Mouse (Mus musculus) macrophage (primary cell): ENCODE data around the gene Mex3b. TPM values are rescaled to one million over a fixed set of nuclear protein-coding genes. Genes with fewer than 3 reads are reported as not detected.

Source experiments
- H3K27ac ChIP-seq: fragments of 350-480 bp; formaldehyde crosslinking; 2 replicates; pipeline ENCODE4 v1.9.0; 2021
- H3K36me3 ChIP-seq: fragments of 350-480 bp; formaldehyde crosslinking; 2 replicates; pipeline ENCODE4 v1.9.0; 2021; ENCODE audit errors: inconsistent target
- H3K4me3 ChIP-seq: fragments of 350-480 bp; formaldehyde crosslinking; 2 replicates; pipeline ENCODE4 v1.9.0; 2021; ENCODE audit errors: inconsistent target
- H3K79me2 ChIP-seq: fragments of 350-480 bp; formaldehyde crosslinking; 2 replicates; pipeline ENCODE4 v1.9.0; 2021; ENCODE audit errors: inconsistent target
- WGBS: methylation state at CpG from one replicate; pipeline ENCODE4 v1.1.7; 2026; ENCODE audit warnings: inconsistent platforms; ENCODE audit not compliant: missing documents; 5-methylcytosine and 5-hydroxymethylcytosine counted together
- polyA plus RNA-seq: library from polyadenylated mRNA; stranded (reverse); fragments of 250-400 nt; gene quantifications from 3 replicates; pipeline ENCODE4 v1.2.4, GENCODE M21; 2018; ENCODE audit warnings: inconsistent platforms

The Mex3b gene
- polyA plus RNA-seq, 1 experiment from 2014 or later: 4.9 TPM

DNA sequence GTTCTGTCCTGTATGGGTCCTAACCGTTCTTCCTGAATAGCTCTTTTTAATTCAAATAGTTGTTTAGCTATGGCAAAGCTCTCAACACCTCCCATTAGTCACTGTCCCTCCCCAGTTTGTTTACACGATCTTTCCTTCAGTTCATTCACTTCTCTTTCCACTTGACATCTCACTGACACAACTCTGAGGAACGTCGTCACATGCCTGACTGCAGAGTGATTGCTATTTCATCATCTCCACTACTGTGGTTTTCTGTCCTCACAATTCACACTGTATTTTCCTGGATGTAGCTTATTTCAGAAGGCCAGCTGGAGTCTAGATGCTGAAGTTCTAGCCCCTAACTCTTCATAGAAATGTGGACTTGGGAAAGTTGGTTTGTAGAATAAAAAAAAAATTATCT, 8.5 kb upstream of the Mex3b start:
- WGBS: 28% methylated on average over 4 of the region's 4 CpGs
- no peaks in the 10 kb centered on the region for H3K79me2 ChIP-seq
- H3K27ac ChIP-seq: peak overlapping the region; percentile 1
- no peaks in the 10 kb centered on the region for H3K36me3 ChIP-seq
- H3K4me3 ChIP-seq: no peak overlapping the region

DNA sequence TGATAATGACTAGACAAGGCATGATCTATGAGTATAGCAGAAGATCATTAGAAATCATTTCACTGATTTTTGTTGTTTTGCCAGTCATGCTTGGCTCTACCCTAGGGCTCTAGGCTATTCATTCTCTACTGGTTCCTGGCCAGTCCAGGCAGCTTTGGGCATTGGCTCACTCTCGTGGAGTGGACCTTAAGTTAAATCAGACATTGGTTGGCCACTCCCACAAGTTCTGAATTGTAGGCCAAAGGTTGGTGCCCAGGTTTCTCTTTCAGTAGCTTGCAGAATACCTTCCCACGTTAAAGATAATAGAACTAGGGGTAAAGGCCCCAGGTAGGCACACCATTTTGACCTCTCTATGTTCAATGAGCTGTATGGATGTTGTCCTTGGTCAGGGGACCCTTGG, 6.5 kb upstream of the Mex3b start:
- H3K27ac ChIP-seq: no peak overlapping the region
- H3K36me3 ChIP-seq: no peaks in the 10 kb centered on the region
- 96% methylated on average over 2 of the region's 2 CpGs for WGBS
- no peaks in the 10 kb centered on the region for H3K79me2 ChIP-seq
- no peak overlapping the region for H3K4me3 ChIP-seq

DNA sequence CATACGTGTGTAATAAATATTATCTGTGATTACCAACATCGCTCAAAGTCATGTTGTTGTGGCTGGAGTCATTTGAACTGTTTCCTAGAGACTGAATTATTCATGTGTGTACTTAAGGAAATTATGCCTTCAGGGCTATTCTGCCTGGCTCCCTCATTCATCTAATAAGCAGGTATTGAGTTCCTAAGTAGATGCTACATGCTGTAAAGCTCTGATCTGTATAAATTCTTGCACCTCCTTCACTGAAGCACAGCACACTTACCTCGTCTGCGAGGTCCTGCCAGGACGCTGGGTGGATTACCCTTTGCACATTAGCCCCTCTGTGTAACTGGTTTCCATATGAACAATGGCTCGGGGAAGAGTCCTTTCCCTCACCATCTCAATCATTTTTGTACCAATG, 3.8 kb upstream of the Mex3b start:
- WGBS: 94% methylated on average over 6 of the region's 6 CpGs
- Histone ChIP-seq H3K4me3 (no peak overlapping the region), H3K27ac (no peak overlapping the region), H3K36me3 (no peaks in the 10 kb centered on the region), H3K79me2 (peaks cover 6% of the 10 kb centered on the region; the same call in 1 of the 2 replicates)

DNA sequence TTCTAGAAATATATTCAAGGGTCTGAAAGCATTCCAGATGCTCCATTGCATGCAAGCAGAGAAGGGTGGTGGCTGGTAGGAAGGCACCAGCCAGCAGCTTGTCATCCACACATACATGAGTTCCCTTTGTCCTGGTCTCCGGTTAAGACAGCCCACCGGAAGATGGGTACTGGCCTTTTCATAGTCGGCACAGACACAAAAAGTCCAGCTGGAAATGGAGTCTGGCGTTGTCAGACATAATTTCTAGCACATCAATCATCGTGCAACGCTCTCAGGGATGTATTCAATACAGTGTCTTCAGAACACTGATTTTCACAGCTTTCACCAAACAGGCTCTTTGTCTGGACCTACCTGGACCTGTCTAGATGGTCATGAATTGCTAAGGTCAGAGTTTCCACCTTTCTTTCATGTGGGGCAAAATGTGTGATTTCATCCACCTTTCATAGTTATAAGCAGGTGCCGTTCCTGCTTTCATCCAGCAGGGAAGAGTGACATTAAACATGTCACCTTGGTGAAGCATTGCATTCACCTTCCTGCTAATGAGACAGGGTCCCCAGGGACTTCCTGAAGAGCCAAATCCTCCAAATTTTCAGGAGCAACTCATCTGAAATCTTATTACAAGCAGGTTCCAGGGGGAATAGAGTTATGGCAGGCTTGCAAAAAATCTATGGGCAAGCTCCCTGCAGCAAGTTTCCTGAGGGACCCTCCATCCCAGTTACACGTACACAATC, 2.7 kb upstream of the Mex3b start:
- no peaks in the 10 kb centered on the region for H3K36me3 ChIP-seq
- H3K79me2 ChIP-seq: peaks cover 17% of the 10 kb centered on the region; the same call in 1 of the 2 replicates
- H3K27ac ChIP-seq: 0 out of 2 replicates have a peak overlapping the region, but pooled peaks have one; percentile 86
- WGBS: 92% methylated on average over 8 of the region's 8 CpGs
- H3K4me3 ChIP-seq: no peak overlapping the region

DNA sequence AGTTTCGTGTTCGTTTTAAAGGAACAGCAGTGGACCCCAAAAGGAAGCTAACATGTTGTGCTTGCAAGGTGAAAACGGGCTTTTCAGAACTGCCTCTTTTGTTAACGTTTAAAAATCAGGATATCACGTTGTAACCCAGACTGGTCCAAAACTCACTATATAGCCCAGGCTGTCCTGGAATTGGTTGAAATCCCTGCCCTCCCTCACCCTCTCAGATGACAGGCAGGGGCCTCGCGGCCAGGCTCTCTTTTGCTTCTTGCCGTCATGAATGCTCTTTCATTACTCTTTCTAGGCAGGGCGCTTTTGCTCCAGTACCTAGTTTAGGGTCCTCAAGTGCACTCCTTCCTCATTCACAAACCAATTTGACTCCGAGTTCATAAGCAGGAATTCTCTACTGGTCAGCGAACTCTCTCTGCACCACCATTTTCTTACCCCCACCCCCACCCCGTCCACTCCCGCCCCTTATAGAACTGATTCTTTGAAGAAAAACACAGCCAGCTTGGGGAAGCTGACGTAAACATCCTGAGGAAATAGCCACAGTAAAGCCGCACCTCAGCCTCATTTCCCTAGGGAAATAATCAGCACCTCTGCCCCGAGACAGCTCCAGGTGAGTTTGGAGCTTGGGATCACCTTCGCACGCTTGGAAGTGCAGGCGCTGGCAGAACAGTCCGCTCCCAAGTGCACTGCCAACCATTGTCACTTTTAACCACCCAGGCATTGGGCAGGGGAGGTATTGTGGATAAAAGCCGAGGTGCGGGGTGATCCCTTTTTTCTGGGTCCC, 2.0 kb upstream of the Mex3b start:
- peaks cover 3% of the 10 kb centered on the region; the same call in 1 of the 2 replicates for H3K36me3 ChIP-seq
- H3K4me3 ChIP-seq: peak overlapping the region; percentile 65
- peak overlapping the region; percentile 86 for H3K27ac ChIP-seq
- H3K79me2 ChIP-seq: peaks cover 23% of the 10 kb centered on the region; the same call in 1 of the 2 replicates
- WGBS: 7% methylated on average over 21 of the region's 22 CpGs

DNA sequence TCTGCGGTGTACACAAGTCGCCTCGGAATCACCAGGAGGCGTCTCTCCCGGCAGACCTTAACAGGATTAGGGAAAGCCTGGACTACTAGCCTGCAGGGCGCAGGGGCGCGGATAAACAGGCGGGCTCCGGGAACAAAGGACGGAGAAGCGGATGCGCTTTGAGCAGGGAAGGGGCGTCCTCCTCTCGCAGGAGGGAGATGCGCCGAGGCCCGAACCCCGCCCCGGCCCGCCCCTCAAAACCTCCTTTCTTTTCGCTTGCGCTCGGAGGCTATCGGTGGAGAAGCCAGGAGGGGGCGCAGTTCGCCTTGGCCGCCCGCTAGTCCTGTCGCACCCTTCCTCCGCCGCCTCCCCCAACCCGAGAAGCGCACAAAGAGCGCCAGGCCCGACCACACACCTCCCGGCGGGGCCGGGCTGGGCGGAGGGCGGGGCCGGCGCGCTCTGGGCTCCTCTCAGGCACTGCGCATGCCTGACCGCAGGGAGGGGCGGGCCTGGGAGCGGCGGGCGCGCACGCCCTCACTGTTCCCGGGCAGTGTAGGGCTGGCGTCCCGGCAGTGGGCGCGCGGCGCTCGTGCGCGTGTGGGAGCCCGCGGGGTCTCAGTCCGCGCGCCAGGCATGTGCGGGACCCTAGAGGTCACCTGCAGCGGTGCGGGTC, 1.2 kb upstream of the Mex3b start:
- 0% methylated on average over 54 of the region's 70 CpGs for WGBS
- H3K4me3 ChIP-seq: peak overlapping the region; percentile 65
- peaks cover 10% of the 10 kb centered on the region; the same call in 1 of the 2 replicates for H3K36me3 ChIP-seq
- peak overlapping the region; percentile 86 for H3K27ac ChIP-seq
- peaks cover 27% of the 10 kb centered on the region; the same call in 1 of the 2 replicates for H3K79me2 ChIP-seq

DNA sequence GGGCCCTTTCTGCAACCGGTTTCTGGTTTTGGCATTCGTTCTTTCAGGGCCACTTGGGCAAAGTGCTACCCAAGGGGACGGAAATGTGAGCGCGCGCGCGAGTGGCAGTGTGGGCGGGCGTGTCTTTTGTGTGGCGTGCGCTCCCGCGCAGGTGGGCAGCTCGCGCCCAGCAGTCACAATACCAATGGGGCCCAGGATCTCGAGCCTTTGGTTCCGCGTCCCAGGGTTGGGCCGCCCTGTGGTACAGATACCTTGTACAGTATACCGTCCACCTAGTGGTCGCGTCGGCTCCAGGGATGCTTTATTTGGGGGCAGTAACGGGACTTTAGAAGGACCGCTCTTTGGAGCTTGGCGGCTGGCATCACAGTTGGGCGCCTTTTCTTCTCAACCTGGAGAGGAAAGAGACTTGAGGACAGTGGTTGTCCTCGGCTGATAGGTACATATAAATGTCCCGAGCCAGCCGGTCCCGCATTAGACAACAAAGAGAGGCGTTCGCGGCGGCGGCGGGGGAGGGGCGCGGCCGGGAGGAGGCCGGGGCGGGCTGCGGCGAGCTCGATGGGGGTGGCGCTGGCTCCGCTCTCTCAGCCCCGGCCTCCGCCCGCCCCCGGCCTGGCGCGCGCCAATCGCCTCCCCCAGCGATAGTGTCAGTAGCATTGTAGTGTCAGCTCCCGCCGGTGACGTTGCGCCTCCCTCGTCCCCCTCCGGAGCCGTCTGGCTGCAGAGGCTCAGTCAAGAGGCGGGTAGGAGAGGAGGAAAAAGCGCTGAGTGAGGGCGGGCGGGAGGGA, 455 bp upstream of the Mex3b start:
- under 1% methylated on average over 51 of the region's 68 CpGs for WGBS
- peaks cover 27% of the 10 kb centered on the region; the same call in 1 of the 2 replicates for H3K79me2 ChIP-seq
- peak overlapping the region; percentile 75 for H3K27ac ChIP-seq

DNA sequence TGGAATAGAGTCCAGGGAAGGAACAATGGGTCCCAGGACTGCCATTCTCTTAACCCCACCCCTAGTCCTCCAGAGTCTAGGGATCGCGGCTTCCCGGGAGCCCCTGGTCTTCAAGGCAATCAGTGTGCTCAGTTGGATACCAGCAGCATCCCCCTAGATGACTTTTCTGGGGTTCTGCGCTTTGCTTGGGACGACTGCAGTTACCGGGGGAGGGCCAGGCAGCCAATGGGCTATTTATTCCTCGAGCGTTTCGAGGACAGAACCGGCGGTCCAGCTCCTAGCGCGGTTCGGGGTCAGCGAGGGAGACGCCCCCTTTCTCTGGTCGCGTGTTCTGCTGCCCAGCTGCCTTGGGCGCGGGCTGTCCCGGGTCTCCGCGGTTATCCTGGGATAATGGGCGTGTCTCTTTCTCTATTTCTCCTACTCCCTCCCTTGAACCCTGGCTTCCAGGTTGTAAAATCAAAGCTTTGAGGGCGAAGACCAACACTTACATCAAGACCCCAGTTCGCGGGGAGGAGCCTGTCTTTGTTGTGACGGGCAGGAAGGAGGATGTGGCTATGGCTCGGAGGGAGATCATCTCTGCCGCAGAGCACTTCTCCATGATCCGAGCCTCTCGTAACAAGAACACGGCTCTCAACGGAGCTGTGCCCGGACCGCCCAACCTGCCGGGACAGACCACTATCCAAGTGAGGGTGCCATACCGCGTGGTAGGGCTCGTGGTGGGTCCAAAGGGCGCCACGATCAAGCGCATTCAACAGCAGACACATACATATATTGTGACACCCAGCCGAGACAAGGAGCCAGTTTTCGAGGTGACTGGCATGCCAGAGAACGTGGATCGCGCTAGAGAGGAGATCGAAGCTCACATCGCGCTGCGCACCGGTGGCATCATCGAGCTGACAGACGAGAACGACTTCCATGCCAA, 1.4 kb downstream of the Mex3b start:
- Histone ChIP-seq H3K79me2 (peaks cover 27% of the 10 kb centered on the region; the same call in 1 of the 2 replicates), H3K27ac (peak overlapping the region; percentile 38), H3K36me3 (peaks cover 11% of the 10 kb centered on the region; the same call in 1 of the 2 replicates), H3K4me3 (peak overlapping the region; percentile 76)
- whole genome bisulfite sequencing: 33% methylated on average over 54 of the region's 56 CpGs

More for the DNA sequence above, 455 bp upstream of the Mex3b start:
- peaks cover 11% of the 10 kb centered on the region; the same call in 1 of the 2 replicates for H3K36me3 ChIP-seq
- peak overlapping the region; percentile 46 for H3K4me3 ChIP-seq

DNA sequence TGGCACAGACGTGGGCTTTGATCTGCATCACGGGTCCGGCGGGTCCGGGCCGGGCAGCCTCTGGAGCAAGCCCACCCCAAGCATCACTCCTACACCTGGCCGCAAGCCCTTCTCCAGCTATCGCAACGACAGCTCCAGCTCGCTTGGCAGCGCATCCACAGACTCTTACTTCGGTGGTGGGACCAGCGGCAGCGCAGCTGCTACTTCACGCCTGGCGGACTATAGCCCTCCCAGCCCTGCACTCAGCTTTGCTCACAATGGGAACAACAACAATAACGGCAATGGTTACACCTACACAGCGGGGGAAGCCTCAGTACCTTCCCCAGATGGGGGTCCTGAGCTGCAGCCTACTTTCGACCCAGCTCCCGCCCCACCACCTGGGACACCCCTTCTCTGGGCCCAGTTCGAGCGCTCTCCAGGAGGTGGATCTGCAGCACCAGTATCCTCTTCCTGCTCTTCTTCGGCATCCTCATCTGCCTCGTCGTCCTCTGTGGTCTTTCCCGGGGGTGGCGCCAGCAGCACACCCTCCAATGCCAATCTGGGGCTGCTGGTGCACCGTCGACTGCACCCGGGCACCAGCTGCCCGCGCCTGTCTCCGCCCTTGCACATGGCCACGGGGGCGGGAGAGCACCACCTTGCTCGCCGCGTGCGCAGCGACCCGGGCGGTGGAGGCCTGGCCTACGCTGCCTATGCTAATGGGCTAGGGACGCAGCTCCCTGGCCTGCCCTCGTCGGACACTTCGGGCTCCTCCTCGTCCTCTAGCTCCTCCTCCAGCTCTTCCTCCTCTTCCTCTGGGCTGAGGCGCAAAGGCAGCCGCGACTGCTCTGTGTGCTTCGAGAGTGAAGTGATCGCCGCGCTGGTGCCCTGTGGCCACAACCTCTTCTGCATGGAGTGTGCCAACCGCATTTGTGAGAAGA, 2.4 kb downstream of the Mex3b start:
- H3K79me2 ChIP-seq: peaks cover 27% of the 10 kb centered on the region; the same call in 1 of the 2 replicates

DNA sequence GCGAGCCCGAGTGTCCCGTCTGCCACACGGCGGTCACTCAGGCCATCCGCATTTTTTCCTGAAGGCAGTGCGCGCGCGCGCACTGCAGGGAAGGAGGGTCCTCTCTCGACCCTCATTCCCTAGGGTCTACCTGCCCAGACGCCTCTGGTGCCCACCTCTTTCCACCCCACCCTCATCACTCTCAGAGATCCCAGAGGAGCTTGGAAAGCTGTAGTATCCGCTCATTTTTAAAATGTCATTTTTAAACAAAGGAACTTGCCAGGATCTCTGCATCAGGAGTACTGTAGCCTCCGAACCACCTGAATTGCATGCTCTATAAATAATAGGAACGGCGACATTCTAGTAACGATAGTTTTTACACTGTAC, 3.0 kb downstream of the Mex3b start:
- Histone ChIP-seq H3K79me2 (peaks cover 27% of the 10 kb centered on the region; the same call in 1 of the 2 replicates), H3K36me3 (peaks cover 11% of the 10 kb centered on the region; the same call in 1 of the 2 replicates), H3K4me3 (no peak overlapping the region), H3K27ac (no peak overlapping the region)
- WGBS: 98% methylated on average over 14 of the region's 18 CpGs

More for the DNA sequence above, 2.4 kb downstream of the Mex3b start:
- Histone ChIP-seq H3K27ac (no peak overlapping the region), H3K36me3 (peaks cover 11% of the 10 kb centered on the region; the same call in 1 of the 2 replicates), H3K4me3 (peak overlapping the region; percentile 76; the same call in 1 of the 2 replicates)
- 93% methylated on average over 39 of the region's 56 CpGs for WGBS

DNA sequence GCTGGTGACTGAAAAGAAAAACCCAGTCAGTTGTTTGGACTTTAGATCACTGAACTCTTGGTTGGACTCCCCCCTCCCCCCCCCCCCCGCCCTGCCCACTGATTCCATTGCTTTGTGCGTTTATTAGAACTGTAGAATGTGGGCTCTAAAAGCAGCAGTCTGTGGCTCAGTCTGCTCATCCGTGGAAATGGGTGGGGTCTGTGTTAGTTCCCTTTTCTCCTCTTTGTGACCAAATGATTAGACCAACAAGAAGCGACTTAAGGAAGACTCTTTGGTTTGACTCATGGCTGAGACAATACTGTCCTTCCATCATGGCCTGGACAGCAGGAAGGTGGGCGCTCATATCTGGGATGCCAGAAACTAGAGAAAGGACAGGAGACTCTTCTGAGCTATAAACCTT, 9.4 kb downstream of the Mex3b start:
- Histone ChIP-seq H3K4me3 (no peak overlapping the region), H3K36me3 (no peaks in the 10 kb centered on the region), H3K79me2 (no peaks in the 10 kb centered on the region), H3K27ac (no peak overlapping the region)
- WGBS: 33% methylated on average over 3 of the region's 5 CpGs

DNA sequence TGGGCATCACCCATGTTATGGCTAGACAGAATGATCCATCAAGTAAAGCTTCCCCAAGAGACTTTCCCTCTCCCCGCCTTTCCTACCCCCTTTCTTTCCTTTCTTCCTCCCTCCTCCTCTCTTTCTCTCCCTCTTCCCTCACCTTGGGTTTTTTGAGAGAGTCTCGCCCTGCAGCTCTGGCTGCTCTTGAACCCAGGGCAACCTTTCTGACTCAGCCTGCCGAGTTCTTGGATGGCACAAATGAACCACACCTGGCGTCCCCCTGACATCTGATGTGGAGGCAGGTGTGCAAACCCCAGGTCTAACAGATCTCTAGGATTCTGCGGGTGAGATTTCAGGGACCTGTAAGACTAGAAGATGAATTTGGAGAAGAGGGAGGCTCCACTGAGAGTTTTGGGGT, 12.9 kb downstream of the Mex3b start:
- no peaks in the 10 kb centered on the region for H3K79me2 ChIP-seq
- no peak overlapping the region for H3K27ac ChIP-seq
- 94% methylated on average over 5 of the region's 5 CpGs for WGBS
- H3K36me3 ChIP-seq: no peaks in the 10 kb centered on the region
- H3K4me3 ChIP-seq: no peak overlapping the region
